Mouse (Mus musculus) adrenal gland, postnatal 14 days (tissue): ENCODE data around the gene Acap3. TPM values are rescaled to one million over a fixed set of nuclear protein-coding genes. Genes with fewer than 3 reads are reported as not detected.

Source experiments
- DNase-seq: peaks from one replicate; pipeline ENCODE4 v3.0.0; 2021; ENCODE audit warnings: mixed read lengths
- microRNA-seq, 2 experiments: library from miRNA; unstranded; fragments of <30 nt; microRNA quantifications; one replicate each; pipeline ENCODE4 v1.2.0; 2021
- total RNA-seq: library from RNA; stranded (reverse); gene quantifications from 2 replicates; pipeline ENCODE4 v1.2.3, GENCODE M21; 2021

Gene Acap3
- total RNA-seq, 1 experiment from 2014 or later = 20.3 TPM

DNA sequence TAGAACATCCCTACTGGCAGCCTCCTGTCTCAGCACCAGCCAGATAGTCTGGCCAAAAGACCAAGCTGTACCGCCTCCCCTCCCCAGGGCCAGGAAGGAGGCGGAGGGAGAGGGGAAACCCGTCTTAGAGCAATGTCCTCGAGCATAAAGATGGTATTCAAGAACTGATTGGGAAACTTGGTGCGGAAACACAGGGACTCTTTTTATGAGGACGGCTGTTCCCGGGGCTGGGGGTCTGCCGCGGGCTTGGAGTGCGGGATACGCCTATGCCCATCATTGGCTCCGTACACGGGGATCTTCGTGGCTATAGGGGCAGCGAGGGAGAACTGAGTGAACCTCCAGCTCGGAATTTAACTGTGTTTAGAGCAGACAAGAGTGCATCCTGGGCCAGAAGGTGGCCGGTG lies 51.4 kb downstream of the Acap3 start:
- DNase-seq = peak; percentile 57

DNA sequence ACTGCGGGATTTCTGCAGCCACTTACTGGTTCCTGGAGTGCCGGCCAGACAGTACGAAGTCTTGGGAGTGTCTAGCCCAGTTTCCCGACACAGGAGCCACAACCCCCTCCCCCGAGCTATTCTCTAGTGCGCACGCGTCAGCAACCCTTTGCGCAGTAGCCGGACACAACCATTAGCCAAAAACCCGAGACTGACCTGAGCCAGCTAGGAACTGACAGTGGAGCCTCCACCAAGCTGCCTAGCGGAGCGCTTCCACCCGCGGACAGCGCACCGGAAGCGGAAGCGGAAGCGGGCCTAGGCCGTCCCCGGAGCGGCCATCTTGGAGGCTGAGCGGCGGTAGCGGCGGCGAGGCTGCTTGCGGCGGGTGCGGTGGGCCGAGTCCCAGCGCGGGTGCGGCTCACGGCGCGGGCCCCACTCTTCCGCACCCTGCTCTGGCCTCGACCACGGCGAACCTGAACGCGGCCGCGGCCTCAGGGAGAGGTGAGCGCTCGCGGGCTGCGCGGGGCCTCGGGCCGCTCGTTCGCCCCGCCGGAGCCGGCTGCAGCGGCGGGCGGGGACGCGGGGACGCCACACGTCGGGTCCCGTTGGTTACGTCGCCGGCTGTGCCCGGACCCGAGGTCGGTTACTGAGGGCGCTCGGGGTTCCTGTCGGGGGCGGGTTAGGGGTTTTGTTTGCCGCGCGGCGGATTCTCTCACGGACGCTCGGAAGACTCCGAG lies 52.1 kb downstream of the Acap3 start, which contains the start of gene Ube2j2:
Ube2j2 (plus strand) TSS at position 298 of the 716 bp plus-strand sequence.
- peak; percentile 96 for DNase-seq

DNA sequence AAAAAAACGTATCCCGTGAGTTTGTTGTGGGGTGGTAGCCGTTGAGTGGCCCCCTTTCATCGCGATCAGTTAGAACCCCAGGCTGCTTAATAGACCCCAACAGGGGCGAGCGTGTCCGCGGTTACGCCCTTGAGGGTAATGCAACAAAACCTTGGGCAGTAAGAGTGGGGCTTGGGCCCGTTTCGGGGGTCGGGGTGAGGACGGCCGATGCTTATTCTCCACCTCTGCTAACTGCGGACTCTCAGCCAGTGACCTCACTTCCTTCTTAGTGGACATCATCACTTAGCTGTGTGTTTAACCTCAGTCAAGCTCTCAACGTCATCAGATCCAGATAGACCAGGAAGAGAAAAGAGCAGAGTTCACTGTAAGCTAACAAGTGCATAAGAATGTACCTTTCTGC lies 52.6 kb downstream of the Acap3 start:
- DNase-seq = peak; percentile 30

DNA sequence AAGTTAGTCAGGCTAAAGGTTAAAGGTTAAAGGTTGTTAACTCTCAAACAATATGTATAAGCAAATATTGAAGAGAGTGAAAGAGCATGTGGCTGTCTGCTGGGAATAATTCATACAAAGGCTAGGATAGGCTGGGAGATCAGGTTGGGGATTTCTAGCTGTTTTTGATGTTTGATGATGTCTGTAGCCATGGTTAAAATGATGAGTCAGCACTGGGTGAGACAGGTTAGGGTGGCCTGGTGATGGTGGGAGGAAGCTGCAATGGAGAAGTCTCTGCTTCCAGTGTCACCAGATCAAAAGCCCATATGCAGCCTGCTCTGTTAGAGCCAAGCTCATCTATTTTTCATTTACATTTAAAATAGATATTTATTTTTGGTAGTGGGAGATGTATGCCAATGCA lies 55.5 kb downstream of the Acap3 start:
- DNase-seq = no peak

DNA sequence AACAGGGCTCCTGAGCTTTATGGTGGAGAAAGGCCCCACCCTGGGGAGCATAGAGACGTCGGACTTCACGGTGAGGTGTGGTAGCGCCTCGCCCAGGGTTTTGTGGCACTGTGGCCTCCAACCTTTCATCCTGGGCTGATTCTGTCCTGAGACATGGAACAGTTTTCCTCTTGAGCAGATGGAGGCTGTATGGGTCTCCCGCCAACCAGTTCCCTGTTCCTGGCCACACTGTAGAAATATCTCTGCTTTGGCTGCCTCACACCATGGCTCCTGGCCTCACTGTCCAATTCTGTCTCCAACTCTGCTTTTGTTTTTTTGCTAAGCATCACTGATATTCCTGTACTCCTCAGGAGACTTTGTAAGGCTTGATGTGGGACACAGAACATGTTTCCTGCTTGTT lies 63.9 kb downstream of the Acap3 start:
- no peak for DNase-seq

Small RNA genes lying within 50 kb of the gene (microRNA-seq; reads per million reads assigned to microRNA genes)
- gene Gm22991 = 0 reads per million in 2 experiments

Other genes starting within 250 kb of the Acap3 start
- gene Gm10563, start 246.4 kb upstream of the Acap3 start, total RNA-seq = not detected in 2 replicates
- 10.0 and 11.5 TPM in 2 replicates for gene Mmp23, start 238.4 kb upstream of the Acap3 start, total RNA-seq
- 38.5 and 41.6 TPM in 2 replicates for gene Mib2, start 222.6 kb upstream of the Acap3 start, total RNA-seq
- gene Fndc10, start 197.5 kb upstream of the Acap3 start, total RNA-seq = 34.8 and 45.9 TPM in 2 replicates
- gene Ssu72, start 187.0 kb upstream of the Acap3 start, total RNA-seq = 94.3 and 97.0 TPM in 2 replicates
- gene Tmem240, start 157.0 kb upstream of the Acap3 start, total RNA-seq = 0.79 and 1.2 TPM in 2 replicates
- gene Atad3a, start 130.7 kb upstream of the Acap3 start, total RNA-seq = 117 and 127 TPM in 2 replicates
- 5.2 and 5.5 TPM in 2 replicates for gene Vwa1, start 117.1 kb upstream of the Acap3 start, total RNA-seq
- 0.79 and 0.82 TPM in 2 replicates for gene Tmem88b, start 105.9 kb upstream of the Acap3 start, total RNA-seq
- not detected in 2 replicates for gene Ankrd65, start 101.4 kb upstream of the Acap3 start, total RNA-seq
- gene Mrpl20, start 88.9 kb upstream of the Acap3 start, total RNA-seq = 194 and 200 TPM in 2 replicates
- gene Ccnl2, start 79.3 kb upstream of the Acap3 start, total RNA-seq = 106 and 112 TPM in 2 replicates
- 136 and 148 TPM in 2 replicates for gene Aurkaip1, start 60.5 kb upstream of the Acap3 start, total RNA-seq
- gene Mxra8, start 52.1 kb upstream of the Acap3 start, total RNA-seq = 40.6 and 44.3 TPM in 2 replicates
- 54.8 and 66.4 TPM in 2 replicates for gene Dvl1, start 44.4 kb upstream of the Acap3 start, total RNA-seq
- gene Tas1r3, start 28.5 kb upstream of the Acap3 start, total RNA-seq = 0.19 and 0.56 TPM in 2 replicates
- 18.4 and 21.6 TPM in 2 replicates for gene Cptp, start 22.4 kb upstream of the Acap3 start, total RNA-seq
- gene Ints11, start 22.3 kb upstream of the Acap3 start, total RNA-seq = 26.4 and 32.5 TPM in 2 replicates
- 30.8 and 33.9 TPM in 2 replicates for gene Pusl1, start within 50 bp of the Acap3 start, total RNA-seq
- gene Ube2j2, start 52.0 kb downstream of the Acap3 start, total RNA-seq = 76.3 and 78.4 TPM in 2 replicates
- 94.0 and 105 TPM in 2 replicates for gene C1qtnf12, start 70.5 kb downstream of the Acap3 start, total RNA-seq
- 5.8 and 6.5 TPM in 2 replicates for gene B3galt6, start 100.8 kb downstream of the Acap3 start, total RNA-seq
- gene Sdf4, start 101.0 kb downstream of the Acap3 start, total RNA-seq = 209 and 225 TPM in 2 replicates
- 0.56 and 3.4 TPM in 2 replicates for gene Tnfrsf4, start 122.0 kb downstream of the Acap3 start, total RNA-seq
- gene Tnfrsf18, start 134.3 kb downstream of the Acap3 start, total RNA-seq = 2.4 TPM in 1 of 2 replicates, not detected in the other
- gene Ttll10, start 167.6 kb downstream of the Acap3 start, total RNA-seq = 0.70 TPM in 1 of 2 replicates, not detected in the other
- 10.4 and 12.7 TPM in 2 replicates for gene 9430015G10Rik, start 218.2 kb downstream of the Acap3 start, total RNA-seq
- not detected in 2 replicates for gene Rnf223, start 238.7 kb downstream of the Acap3 start, total RNA-seq